Mouse (Mus musculus): ENCODE data around the gene Prdx5.

DNA sequence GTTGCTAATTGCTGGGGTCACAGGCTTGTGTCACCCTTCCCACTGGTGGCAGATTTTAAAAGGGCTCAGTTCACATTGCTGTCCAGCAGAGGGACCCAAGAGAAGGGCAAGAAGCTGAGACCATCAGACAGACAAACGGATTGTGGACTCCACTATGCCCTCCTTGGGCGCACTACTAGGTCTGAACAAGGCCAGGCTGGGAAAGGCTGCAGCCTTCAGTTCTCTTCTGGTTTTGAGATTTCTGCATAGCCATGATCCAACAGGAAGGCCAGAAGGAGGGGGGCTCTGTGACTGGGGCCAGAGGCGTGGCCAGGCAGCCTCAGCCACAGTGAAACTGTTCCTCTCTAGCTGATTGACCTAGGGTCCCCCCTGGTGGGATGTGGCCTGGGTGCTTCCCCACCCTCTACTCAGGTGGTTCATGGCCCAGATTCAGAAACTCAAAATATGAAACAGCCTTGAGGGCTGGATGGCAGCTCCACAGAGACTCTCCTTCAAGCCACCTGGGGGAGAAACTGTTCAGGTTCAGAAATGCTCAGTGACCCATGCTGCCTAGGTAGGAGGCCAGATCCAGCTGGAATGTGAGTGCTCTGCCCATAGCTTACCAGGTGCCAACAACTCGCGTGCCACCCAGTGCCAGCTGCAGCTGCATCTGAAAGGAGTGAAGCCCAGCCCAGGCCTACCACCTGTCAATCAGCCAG is 38.2 kb downstream of the Prdx5 start:
- peak; percentile 47 to 65 (median 57); a peak in 5 of 6 replicates for TF ChIP-seq CTCF (IDR thresholded peaks at IDR 0.05 in 2 of 3, conservative IDR thresholded peaks at IDR 0.05 in 1 of 3; ENCODE audit: control insufficient read depth in 1 of 3, insufficient read depth in 1 of 3, low read depth in 2 of 3, low read length in 3 of 3, poor library complexity in 1 of 3, severe bottlenecking in 1 of 3)
- TF ChIP-seq MAFK (IDR thresholded peaks at IDR 0.05; ENCODE audit: borderline replicate concordance, low read depth, low read length): no peak
- TF ChIP-seq EP300 (IDR thresholded peaks at IDR 0.05; ENCODE audit: low read depth in 1 of 2, low read length in 2 of 2): no peak
- no peak for TF ChIP-seq GABPA (IDR thresholded peaks at IDR 0.05; ENCODE audit: low read depth, low read length)
- TF ChIP-seq HCFC1 (IDR thresholded peaks at IDR 0.05; ENCODE audit: low read depth, low read length): no peak
- TF ChIP-seq TCF12 (IDR thresholded peaks at IDR 0.05; ENCODE audit: low read depth, low read length): no peak
- no peak for TF ChIP-seq POLR2A (IDR thresholded peaks at IDR 0.05; ENCODE audit: control insufficient read depth in 1 of 2, insufficient read depth in 1 of 2, low read depth in 1 of 2, low read length in 2 of 2, poor library complexity in 1 of 2)
- no peak for TF ChIP-seq KAT2A (conservative IDR thresholded peaks at IDR 0.05; ENCODE audit: low read depth, low read length)
- no peak for TF ChIP-seq E2F4 (IDR thresholded peaks at IDR 0.05; ENCODE audit: borderline replicate concordance, low read depth, low read length)
- no peak for TF ChIP-seq NELFE (IDR thresholded peaks at IDR 0.05; ENCODE audit: low read depth, low read length)
- no peak for TF ChIP-seq ETS1 (IDR thresholded peaks at IDR 0.05; ENCODE audit: low read depth, low read length)
- TF ChIP-seq USF1 (IDR thresholded peaks at IDR 0.05; ENCODE audit: low read depth, low read length): no peak
- no peak for TF ChIP-seq CHD2 (IDR thresholded peaks at IDR 0.05; ENCODE audit: low read length)
